In the genomic region with DNA sequence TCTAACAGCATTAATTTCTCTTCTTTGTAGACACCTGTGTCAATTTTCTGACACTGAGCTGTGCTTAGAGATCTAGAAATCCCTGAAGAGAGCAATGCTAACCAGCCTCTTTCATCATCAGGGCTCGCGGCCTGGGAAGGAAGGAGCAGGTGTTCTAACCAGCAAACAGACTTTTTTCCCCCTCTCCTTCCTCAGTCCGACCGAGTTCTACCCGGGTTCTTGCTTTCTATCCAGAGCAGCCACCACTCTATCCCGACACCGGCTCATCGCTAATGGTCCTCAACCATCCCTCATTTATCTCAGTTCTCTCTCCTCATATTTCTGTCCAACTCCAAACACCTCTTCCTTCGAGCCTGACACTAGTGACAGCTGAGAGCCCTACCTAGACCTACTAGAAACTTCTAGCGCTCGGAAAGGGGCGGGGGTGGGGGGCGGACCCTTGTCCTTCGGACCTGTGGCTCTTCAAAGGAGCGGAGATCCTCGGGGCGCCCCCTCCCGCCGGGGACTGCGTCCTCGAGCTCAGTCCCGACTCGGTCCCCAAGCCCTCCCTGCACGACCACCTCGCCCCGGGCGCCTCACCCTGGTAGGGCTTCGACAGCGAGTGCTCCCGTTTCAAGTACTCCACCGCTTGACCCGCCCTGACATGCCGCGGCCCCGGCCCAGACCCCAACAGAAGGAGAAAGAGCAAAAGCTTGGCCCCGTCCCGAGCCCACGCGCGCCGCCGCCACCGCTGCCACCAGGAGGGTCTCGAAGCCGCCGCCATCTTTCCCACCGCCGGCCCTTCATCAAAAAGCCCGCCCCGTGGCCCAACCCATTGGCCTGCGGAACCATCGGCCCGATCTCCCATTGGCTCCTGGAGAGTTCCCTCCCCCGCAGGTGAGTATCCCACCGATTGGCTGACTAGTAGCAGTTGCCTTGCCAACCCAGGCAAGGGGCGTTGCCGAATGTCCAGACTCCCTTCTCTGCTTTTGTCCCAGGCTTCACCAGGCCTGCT, we compare ENCODE assay signal across 8 mouse cellular contexts. TPM values are rescaled to one million over a fixed set of nuclear protein-coding genes. Genes with fewer than 3 reads are reported as not detected.
A peak's percentile ranks its signal among the peaks of the same experiment; 100 is the strongest.
DNase-seq lines count a peak whose midpoint lies in the region; ATAC-seq lines count a peak whose summit lies in the region.

A gene (minus strand): TSS at position 801 of the 994 bp plus-strand sequence.

- H3K4me2 ChIP-seq in hindbrain, embryonic 16.5 days (ENCODE audit: low read length) = peak within 1 kb of the TSS; percentile 56

- H3K27me3 ChIP-seq in hindbrain, embryonic 16.5 days (replicated peaks; ENCODE audit: control insufficient read depth, insufficient read depth, low read length) = no peaks in the 10 kb centered on the region

- H3K79me2 ChIP-seq in macrophage (ENCODE audit: inconsistent target) = peaks cover 7% of the 10 kb centered on the region; the same call in 1 of the 2 replicates

- H3K4me1 ChIP-seq in hindbrain, embryonic 16.5 days (ENCODE audit: control insufficient read depth, insufficient read depth, low read depth, low read length) = peaks cover 7% of the 10 kb centered on the region

- ATAC-seq in hindbrain, embryonic 16.5 days = peak; percentile 100

- DNase-seq in WW6 (ENCODE audit: low read depth, low spot score) = peak; percentile 86
- DNase-seq in cerebellum, postnatal 4 days (ENCODE audit: low spot score in 2 of 2) = peak; percentile 94 to 96
- DNase-seq in gastrocnemius, adult 18-20 months (ENCODE audit: low spot score) = peak; percentile 97
- peak; percentile 97 for DNase-seq in left cerebral cortex, adult 18-20 months (ENCODE audit: low spot score in 2 of 2)
- peak; percentile 98 for DNase-seq in right cerebral cortex, adult 18-20 months
- peak; percentile 78 for DNase-seq in urinary bladder, postnatal 10 days (ENCODE audit: low spot score)

- WGBS in hindbrain, embryonic 16.5 days = under 1% methylated on average over 45 of the region's 57 CpGs
- 1% methylated on average over 48 of the region's 57 CpGs for WGBS in macrophage (ENCODE audit: missing documents)

- H3K27ac ChIP-seq in hindbrain, embryonic 16.5 days (ENCODE audit: low read depth, low read length) = peak within 1 kb of the TSS; percentile 83
- H3K27ac ChIP-seq in macrophage = peak within 1 kb of the TSS; percentile 63

- no peaks in the 10 kb centered on the region for H3K36me3 ChIP-seq in hindbrain, embryonic 16.5 days (ENCODE audit: control insufficient read depth, insufficient read depth, low read length)
- H3K36me3 ChIP-seq in macrophage (ENCODE audit: inconsistent target) = no peaks in the 10 kb centered on the region; the same call in 1 of the 2 replicates

- peak within 1 kb of the TSS; percentile 77 for H3K4me3 ChIP-seq in hindbrain, embryonic 16.5 days (ENCODE audit: low read length)
- peak within 1 kb of the TSS; percentile 51 for H3K4me3 ChIP-seq in macrophage (ENCODE audit: inconsistent target)

- peak within 1 kb of the TSS; percentile 80 for H3K9ac ChIP-seq in hindbrain, embryonic 16.5 days (ENCODE audit: low read depth, low read length)

- H3K9me3 ChIP-seq in hindbrain, embryonic 16.5 days (ENCODE audit: control insufficient read depth, low read length) = no peaks in the 10 kb centered on the region

RNA-seq across cellular contexts. Expression of the gene that starts here (rescaled TPM):
- total RNA-seq in gastrocnemius, adult 18-20 months (2021) = 10 to 100 TPM; 21.0 to 22.2 TPM
- polyA plus RNA-seq in hindbrain, embryonic 16.5 days (2015; fragmentation: Nextera tagmentation; extraction: Ambion mirVana) = 62.9 and 67.6 TPM in 2 replicates
- 10 to 100 TPM; 44.3 to 44.8 TPM for total RNA-seq in left cerebral cortex, adult 18-20 months (2021)
- 10 to 100 TPM in 25 of 26 experiments, 1 to 10 TPM in 1; 9.6 to 75.8 (median 42.3) TPM for total RNA-seq in macrophage (2018; cell fraction: chromatin; rRNA removed)
- total RNA-seq in macrophage (2018; cell fraction: cytosol; rRNA removed) = 10 to 100 TPM; 10.7 to 22.2 (median 16.6) TPM
- 10 to 100 TPM; 14.3 to 64.9 (median 38.6) TPM for total RNA-seq in macrophage (2018; cell fraction: nucleus; rRNA removed)
- polyA plus RNA-seq in macrophage (2018) = 14.9 to 17.7 TPM (median 17.1 TPM) in 3 replicates

Comparison
In these comparisons a context has a peak if more than half of its experiments do, and no peak if none do; other contexts are left out.
1. Peak in every context shown above with its lines: DNase-seq, ATAC-seq, H3K4me3 ChIP-seq and H3K27ac ChIP-seq.